Mouse (Mus musculus): ENCODE results near the gene Csn1s2b.
"Not testable (repeated sequence)": the region's sequence is repeated elsewhere in the genome, so short reads cannot be mapped to it uniquely, and the experiment has no call there.

Csn1s2b gene

DNA sequence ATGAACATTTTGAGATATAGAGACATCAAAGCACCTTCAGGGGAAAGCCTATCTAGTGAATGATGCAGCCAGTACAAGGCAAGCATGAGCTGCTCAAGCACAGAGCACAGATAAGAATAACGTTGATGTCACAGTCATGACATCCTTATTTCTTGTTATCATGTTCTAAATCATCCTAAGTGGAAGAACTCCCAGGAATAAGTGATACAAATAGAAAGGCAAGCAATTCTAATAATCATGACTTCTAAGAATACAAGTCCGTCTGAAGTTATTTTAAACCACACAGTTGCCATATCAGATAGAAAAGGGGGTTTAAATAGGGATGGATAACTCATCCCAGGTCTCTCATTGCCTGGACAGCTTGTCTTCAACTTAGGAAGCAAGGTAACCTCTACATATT, at the start of gene Csn1s2b:
Csn1s2b (plus strand) TSS at position 301 of the 400 bp plus-strand sequence.
- no peak for DNase-seq

DNA sequence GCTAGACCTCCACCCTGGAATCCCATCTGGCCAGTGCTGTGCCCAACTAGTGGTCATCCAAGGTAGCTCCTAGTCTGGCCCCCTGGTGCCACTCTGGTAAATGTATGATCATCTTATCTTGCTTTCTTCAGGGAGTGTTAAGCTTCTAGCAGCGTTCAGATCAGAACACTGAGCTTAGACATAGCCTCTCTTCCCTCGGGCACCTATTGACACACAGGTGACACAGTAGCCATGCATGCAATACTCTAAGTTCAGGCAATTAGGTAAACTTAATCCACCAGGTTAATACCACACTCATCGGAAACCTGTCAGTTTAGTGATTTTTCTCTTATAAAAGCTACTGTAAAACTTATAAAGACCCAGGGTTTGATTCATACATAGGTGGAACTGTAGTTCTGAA, 43.3 kb upstream of the Csn1s2b start:
- no peak for DNase-seq

DNA sequence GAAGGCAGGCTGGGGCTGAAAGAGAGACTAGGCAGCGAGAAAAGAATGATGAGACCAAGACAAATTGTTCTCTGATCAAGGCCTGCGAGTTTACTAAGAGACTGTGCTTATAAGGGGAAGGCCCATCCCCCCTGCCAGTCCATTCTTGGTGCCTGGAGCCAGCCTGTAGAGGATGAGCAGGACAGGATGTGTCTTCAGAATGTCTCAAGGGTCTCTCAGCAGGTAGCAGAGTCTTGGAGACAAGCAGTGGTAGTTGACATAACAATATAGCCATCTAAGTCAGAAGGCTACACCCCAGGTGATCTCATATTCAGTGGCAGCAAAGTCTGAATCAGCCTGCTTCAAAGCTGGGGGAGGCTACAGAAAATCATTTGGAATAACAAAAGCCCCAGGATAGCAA, 35.7 kb upstream of the Csn1s2b start:
- DNase-seq = not testable (repeated sequence)

DNA sequence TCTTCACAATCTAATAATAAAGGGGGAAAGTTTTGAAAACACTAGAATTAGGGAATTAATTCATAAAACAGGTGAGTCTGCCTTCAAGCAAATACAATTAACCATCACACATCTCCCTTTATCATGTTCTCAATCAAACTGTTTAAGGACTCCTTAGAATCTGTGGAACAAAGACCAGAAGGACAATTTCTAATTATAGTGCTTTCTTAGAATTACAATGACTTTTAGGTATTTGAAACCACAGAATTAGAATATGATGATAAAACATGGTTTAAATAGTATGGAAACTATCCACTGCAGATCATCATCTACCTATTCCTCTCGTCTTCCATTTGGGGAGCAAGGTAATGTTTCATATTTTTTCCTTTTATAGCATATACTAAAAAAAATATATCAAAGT, 33.6 kb upstream of the Csn1s2b start, which contains the start of gene Csn1s2a:
Csn1s2a (plus strand) TSS at position 301 of the 400 bp plus-strand sequence.
- DNase-seq = no peak

DNA sequence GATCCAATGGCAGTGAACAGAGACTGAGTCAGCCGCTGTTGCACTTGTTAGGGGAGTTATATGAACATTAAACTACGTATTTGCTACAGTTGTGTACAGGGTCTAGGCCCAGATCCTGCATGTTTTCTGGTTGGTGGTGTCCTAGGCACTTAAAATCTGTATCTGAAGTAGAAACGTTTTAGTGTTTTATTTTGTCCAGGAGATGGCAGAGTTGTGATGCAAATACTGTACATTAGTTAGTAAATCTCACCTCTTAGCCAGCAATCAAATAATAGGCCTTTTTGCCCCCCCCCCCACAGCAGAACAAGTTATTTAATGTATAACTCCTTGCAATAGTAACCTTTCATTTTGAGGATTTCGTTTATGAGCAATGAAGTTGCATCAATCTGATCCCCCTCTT, 25.2 kb upstream of the Csn1s2b start:
- no peak for DNase-seq

DNA sequence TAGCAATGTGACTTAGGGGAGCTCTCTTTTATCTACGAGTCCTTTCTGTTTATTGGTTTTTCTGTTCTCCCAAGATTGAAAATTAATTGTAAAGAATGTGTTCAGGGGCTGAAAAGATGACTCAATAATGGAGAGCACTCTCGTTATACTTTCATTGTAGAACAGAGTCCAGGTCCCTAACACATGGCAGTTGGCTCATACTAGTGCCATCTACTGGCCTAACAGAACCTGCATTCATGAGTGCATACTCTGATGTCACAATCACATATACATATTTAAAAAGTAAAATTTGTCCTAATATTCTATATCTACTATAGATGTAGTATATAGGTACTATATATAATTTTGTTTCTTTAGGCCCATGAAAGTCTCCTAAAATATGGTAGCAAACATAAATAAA, 1.4 kb downstream of the Csn1s2b start:
- DNase-seq = no peak

DNA sequence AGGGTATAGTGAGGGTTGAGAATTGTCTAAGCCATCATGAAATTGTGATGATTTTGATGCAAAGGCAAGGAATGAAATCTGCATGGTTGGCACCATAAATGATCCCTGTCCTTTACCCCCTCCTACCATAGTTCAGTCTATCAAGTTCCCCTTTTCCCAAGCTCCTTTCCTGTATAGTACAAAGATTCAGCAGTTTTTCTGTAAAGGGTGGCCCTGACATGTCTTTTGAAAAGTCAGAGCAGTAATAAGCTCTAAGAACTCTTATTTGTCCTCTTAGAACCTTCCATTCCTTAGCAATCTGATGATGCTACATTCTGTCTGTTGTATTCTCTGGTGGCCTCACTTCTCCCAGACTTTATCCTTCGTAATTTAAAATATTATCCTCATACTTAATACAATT, 17.5 kb downstream of the Csn1s2b start, which contains the start of gene Prr27:
Prr27 (plus strand) TSS at position 301 of the 400 bp plus-strand sequence.
- no peak for DNase-seq

DNA sequence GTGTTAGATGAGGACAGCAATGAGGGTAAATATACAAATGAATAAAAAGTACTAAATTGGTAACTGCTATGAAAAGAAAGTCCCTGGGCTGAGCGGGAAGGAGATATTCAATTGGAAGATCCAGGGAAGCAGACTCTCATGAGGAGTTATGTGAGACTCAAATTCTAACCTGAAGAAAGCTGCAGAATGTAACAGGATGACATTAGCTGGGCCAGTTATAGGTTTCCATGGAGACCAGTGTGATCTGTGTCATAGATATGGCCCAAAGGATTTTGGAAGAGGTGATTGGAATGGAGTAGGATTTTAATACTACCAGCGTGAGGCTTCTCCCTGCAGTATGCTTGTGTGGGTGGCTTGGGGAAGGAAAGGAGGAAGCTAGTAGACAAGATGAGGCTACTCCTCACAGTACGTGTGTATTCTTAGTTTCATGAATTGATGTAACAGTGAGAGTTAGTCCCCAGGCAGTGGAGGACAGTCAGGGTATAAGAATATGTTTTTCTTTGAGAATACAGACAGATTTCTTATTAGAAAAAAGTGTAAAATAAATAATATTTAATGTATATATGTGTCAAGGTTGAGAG, 47.3 kb downstream of the Csn1s2b start:
- DNase-seq = no peak

DNA sequence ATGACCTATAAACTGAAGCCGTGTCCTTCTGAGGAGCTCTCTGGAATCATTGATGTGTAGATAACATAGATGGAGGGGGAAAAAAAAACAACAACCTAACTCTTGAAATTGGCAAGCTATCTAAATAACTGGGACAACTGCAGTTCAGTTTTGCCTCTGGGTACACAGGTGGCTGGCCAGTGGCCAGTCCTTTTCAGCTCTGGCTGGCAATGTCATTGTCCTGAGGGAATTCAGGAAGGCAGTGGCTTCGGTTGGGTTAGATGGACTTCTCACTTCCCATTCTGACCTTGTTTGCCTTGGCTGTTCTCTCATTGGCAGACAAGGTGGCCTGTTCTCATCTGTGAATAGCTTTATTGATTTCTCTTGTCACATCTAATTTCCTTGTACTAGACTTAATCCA, 62.2 kb downstream of the Csn1s2b start:
- DNase-seq = peak; percentile 24 to 25

DNA sequence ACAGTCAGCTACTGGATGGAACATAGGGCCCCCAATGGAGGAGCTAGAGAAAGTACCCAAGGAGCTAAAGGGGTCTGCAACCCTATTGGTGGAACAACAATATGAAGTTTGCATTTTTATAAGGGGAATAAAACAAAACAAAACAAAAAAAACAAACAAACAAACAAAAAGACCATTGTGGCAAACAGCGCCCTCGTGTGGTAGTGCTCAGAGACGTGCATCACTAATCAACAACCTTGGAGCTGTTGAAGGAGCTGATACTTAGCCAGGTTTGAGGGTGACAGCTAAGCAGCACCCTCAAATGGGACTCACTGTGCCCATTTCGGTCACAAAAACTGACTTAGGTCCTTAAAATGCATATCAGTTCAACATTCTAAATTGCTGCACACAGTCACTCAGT, 63.5 kb downstream of the Csn1s2b start:
- DNase-seq = peak in 1 of 2 experiments; percentile 1

All from cerebellum, adult 18-20 months (tissue).